Mouse (Mus musculus) urinary bladder, postnatal 10 days (tissue): ENCODE measurements around the gene Tatdn2.

Experiments used
- DNase-seq: peaks from one replicate; pipeline ENCODE4 v3.0.0; 2022; ENCODE audit warnings: low spot score

Gene Tatdn2

DNA sequence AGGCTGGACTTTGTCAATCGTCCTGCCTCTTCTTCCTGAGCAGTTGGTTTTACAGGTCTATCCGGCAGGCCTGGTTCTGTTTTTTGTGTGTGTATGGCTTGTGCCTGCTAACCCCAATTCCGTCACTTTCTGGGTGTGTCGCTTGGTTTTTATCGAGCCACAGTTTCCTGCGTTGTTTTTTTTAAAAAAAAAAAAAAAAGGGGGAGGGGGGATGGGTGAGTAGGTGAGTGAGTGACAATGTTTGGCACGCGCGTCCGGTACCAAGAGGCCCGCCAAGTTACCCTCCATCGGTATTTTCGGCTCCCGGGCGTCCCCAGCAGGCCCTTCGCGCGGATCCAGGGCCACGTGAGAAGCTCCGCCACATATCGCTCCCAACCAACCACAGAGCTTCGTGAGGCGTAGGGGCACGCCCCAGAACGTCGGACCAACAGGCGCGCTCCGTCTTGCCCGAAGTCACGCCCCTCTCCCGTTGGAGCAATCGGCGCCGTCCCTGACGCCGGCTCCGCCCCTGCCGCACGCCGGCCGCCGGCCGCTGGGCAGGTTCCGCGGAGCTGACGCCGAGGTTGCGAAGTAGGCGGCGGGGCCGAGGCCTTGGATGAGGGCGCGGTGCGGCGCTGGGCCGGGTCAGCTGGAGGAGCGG lies at the start of gene Tatdn2:
Gene Tatdn2, plus strand, starts transcription at position 469 of the 640 bp plus-strand sequence.
- peak; percentile 80 for DNase-seq

DNA sequence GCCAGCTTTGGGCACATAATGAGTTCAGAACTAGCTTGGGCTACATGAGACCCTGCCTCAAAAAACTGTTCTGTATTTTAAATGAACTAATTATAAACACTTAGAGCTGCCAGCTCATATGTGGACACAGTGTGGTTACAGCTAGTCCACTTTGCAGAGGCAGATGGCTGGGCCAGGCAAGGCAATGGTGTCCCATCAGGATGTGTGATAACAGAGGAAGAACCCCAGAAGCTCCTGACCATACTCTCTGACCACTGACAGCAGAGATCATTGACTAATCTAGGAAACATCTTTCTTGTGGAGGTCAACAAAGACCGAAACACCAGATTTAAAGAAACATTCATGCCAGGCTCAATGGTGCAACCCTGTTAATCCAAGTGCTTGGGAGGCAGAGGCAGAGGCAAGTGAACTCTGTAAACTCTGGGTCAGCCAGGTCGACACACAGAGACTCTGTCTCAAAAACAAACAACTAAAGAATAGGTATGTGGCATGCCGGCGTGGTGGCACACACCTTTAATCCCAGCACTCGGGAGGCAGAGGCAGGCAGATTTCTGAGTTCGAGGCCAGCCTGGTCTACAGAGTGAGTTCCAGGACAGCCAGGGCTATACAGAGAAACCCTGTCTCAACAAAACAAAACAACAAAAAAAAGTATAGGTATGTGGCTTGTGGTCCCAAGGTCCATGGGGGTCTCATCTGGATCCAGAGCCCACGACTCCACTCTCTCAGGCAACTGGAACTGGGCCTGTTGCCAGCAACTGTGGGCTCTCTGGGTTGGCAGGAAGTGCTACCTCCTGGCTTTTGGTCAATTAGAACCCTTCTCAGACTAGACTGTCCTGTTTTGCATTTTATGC lies 47.3 kb upstream of the Tatdn2 start:
- no peak for DNase-seq

DNA sequence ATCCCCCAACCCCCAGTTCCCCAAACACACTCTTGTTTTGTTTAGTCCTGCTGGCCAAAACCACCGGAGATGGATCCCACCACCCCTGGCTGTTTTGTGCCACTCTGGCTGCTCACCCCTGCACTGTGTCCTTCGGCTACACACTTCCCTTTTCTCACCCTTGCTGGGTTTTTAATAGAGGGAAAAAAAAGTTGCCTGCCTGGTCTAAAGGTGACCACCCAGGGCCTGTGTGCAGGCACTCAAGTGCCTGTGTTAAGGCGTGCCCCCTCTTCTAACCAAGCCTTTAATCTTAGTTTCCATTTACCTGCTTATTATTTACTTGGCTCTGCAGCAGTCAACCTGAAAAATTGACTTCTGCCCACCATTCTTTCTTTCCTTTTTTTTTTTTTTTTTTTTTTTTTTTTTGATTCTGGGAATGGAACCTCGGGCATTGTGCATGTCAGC lies 46.6 kb upstream of the Tatdn2 start:
- DNase-seq: no peak

DNA sequence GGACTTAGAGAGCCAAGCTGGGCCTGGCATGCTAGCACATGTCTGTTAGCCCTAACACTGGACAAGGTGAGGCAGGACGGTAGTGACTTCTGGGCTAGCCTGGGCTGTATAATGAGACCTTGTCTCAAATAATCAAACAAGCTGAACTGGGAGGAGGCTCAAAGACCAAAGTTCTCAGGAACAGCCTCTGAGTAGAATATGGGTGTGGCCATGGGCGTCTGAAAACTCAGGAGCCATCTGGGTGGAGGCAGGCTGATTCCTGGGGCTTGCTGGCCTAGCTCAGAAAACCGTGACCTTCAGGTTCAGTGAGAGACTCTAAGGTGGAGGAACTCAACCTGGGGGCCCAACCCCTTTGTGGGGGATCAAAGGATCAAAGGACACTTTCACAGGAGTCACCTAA lies 45.2 kb upstream of the Tatdn2 start:
- no peak for DNase-seq

DNA sequence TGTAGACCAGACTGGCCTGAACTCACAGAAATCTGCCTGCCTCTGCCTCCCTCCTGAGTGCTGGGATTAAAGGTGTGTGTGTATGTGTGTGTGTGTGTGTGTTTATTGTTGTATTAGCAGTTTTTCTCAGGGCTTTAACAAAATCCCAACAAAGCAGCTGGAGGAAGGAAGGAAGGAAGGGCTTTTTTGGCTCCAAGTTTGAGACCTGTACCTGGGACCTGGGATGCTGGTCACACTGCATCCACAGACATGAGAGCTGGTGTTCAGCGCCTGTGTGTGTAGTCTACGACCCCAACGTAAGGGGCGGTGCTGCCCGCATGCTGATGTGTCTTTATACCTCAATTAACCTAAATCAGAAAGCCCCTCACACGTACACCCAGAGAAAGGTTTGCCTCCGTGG lies 43.3 kb upstream of the Tatdn2 start:
- DNase-seq: no peak

DNA sequence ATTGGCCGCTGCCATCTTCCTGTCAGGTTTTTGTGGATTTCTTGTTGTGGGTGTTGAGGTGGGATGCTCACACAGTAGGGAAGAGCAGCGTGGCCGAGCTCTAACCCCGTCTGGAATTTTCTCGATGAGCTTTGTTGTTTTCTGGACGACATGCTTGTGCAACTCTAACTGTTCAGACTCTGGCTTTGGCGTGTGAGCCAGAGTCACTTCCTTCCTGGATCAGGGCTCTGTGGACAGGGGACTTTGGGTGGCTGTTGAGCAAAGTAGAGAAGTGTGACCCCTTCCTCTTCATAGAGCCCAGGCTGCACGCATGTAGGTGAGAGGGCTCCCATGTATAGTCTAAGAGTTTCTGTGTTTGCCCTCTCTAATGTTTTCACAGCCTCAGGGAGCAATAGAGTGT lies 42.7 kb upstream of the Tatdn2 start:
- no peak for DNase-seq

DNA sequence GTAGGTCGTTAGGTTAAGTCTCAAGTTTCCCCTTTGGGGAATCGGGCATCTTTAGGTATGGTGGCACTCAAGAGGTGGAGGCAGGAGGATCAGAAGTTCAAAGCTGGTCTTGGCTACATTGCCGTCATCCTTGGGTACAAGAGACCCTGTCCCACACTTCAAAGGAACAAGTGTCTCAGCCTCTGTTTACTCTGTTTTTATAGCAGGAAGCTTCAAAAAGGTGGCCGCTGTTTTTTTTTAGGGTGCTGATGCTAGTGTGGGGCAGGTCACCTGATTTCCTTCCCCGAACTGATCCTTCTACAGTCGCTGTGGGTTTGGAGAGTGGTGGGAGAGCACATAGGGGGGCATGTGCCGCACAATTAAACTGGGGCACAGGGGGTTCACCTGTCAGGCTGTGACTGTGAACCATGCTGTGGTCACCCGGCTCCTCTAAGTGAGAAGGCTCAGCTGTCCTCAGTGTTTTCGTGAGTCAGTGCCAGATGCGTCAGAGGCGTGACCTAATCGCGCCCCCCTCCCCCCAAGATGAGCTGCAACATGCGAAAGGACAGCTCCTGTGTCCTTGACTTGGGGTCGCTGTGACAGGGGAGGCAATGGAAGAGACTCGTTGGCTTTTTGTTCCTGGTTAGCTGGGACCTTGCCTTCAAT lies 42.0 kb upstream of the Tatdn2 start:
- no peak for DNase-seq

DNA sequence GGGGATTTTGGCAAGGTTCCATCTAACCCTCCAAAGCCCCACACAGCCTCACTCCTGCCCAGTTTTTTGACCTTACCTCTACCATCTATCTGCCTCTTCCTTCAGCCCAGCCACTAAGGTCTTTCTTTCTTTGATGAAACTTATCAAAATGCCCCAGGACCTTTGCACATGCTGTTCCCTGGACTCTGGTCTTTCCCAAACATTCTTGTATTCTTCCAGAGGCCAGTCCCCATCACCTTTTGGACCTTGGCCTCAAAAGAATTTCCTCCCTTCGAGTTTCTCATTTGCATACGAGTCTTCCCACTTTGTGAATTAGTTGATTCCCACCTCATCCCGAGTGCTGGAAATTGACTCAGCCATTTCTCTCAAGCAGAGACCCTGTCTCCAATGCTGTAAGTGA lies 41.4 kb upstream of the Tatdn2 start:
- no peak for DNase-seq

DNA sequence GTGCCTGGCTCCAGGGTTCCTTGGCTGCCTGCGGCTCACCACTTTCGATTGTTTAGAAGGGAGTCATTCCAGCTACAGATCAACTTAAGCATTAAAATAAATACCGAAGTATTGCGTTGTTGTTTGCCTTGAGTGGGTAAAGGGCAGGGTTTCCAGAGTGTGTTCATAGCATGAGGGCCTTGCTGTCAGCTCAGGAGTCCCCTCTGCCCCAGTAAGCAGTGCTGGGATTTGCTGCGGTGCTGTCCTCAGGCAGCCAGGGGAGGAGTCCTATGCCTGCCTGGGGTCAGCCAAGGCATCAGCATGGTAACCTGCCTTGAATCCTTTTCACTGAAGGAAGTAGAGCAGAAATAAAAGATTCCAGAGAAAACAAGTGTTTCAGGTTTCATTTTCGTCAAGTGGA lies 40.0 kb upstream of the Tatdn2 start:
- DNase-seq: no peak

DNA sequence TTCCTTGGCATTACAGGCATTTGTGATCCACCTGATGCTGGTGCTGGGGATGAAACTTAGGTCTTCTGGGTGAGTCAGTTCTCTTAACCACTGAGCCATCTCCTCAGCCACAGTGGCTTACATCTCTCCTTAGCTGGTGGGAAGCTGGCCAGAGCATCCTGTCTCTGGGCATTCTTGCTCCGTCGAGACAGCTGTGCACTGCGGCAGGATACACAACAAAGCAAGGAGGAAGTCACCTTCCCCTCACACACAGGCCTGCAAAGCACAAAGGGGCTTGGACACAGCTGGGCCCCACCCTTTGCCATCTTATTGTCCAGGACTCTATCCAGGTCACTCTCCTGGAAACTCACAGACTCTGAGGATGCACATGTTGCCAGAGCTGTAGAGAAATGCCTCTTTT lies 38.6 kb upstream of the Tatdn2 start:
- no peak for DNase-seq

DNA sequence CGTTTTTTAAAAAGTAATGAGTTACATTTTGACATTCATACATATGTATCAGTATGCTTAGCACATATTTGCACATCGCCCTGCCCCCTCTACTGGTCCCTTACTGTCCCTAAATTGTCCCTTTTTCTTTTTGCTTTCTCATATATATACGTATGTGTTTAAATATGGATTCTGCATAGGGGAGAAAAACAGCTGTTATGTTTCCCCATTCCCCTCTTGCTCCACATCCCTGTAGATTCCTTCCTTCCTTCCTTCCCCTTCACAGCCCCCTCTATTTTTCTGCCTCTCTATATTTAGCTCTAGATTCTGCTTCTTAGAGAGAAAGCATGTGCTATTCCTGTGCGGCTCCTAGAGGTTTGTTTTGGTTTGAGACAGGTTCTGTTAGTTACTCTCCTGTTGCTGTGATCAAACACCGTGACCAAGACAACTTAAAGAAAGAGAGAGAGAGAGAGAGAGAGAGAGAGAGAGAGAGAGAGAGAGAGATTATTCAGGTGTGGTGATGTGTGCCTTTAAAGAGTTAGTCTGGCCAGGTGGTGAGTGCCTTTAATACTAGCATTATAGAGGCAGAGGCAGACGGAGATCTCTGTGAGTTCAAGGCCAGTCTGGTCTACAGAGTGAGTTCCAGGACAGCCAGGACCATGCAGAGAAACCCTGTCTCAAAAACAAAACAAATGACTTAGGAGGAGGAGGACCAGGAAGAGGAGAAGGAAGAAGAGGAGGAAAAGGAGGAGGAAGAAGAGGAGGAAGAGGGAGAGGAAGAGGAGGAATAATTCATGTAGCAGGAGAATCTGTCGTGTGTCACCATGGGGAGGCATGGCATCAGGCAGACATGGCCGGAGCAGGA lies 37.0 kb upstream of the Tatdn2 start:
- no peak for DNase-seq

DNA sequence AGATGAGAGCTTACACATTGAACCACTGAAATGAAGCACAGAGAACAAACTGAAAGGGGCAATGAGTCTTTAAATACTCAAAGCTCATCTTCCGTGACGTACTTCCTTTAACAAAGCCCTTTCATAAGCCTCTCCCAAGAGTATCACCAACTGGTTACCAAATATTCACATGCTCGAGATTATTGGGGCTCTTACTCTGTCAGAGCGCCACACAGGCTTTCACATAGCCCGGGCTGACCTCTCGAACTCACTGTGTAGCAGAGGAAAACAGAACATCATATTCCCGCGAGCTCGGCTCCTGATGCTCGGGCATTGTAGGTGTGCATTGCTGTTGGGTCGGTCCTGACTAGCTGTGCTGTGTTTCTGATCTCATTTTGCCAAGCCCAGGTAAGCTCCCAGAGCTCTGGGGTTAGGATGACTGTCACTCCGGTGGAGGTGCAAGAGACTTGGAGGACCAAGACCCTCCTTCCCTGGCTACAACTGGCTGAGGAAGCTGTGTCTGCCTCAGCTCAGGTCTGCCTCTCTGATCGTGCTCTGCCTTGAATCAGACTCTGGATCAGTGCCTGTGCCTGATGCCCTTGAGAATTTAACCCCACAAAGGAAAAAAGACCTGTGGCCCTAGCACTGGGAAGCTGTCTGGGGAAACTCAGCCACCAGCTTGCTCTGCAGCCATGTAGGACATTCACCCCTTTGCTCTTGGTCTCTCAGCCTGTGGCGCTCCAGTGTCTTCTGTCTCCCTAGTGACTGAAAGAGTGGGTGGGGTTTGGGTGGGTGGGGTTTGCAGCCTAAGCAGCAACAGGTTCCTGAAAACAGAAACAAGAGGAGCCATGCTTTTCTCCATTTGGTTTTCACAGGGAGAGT lies 36.1 kb upstream of the Tatdn2 start:
- no peak for DNase-seq

DNA sequence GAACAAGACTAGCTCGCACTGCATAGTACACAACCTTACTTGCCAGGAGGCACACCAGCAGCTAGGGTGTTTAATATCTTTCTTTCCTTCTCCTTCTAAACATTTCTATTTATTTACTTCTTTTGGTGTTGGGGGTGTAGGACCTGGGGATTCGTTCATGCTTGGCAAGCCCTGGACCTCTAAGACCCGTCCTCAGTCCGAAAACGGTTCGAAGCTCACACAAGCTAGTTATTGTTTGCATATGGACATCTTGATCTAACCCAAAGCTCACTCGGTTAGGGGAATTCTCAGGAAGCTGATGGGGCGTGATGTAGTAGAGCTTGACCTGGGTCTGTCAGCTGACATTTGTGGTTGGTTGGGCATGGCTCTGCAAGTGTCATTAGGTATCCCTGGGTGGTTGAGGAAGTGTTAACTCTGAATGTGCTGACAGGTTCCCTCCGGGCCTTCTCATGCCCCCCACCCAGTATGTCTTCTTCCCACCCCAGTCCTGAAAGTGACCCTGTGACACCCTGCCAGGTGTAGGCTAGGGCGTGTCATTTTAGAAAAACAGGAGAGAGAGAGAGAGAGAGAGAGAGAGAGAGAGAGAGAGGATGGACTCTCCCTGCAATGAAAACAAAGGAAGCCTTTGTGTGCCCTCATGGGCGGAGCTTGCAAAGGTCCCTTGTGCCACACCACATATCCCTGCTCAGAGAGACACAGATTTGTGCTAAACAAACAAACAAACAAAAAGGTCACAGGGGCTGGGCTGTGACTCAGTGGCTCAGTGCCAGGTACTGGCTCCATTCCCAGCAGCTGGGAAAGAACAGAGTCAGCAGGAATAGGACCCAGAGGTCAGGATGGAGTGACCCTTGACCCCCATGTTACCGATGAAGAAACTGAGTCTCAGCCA lies 35.3 kb upstream of the Tatdn2 start:
- DNase-seq: no peak

DNA sequence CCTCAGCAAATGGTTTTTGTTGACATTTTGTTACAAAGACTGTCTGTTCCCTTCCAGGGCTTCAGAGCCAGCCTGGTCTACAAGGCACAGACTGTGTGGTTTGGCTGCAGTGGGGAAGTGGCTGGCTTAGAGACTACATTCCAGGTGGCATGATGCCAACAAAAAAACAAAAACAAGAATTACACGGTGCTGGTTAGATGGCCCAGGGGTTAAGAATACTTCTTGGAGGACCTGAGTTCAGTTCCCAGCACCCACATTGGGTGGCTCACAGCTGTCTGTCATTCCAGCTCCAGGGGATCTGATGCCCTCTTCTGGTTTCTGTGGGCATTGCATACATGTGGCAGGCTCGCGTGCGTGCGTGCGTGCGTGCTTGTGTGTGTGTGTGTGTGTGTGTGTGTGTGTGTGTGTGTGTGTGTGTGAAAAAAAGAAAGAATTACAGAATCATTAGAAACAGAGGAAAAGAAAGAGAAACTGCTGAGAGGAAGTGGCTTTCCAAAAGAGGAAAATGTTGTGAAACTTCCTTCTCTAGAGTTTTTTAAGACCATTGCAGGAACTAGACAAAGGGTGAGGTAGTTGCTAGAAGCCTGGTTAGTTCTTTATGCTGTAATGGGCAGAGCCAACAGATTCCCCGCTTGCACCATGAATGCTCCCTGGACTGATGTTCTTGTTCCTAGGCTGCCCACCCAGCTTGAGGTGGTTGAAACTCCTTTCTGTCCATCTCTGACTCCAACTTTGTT lies 33.7 kb upstream of the Tatdn2 start:
- DNase-seq: no peak

DNA sequence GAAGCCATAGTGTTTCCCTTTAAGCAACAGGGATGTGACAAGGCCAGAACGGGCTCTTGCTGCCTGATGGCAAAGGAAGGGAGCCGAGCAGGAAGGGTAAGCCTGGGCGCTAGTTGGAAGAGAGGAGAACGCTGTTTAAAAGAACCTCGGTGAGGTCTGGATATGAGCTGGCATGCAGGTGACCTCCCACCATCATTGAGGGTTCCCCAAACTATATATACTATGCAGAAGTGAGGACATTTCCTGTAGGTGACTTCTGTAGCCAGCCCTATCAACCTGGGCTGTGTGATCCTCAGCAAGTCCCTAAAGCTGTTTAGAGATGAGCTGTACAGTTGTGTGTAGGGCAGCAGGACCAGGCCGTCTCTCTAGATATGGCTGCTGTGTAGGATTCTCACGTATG lies 32.5 kb upstream of the Tatdn2 start:
- no peak for DNase-seq

DNA sequence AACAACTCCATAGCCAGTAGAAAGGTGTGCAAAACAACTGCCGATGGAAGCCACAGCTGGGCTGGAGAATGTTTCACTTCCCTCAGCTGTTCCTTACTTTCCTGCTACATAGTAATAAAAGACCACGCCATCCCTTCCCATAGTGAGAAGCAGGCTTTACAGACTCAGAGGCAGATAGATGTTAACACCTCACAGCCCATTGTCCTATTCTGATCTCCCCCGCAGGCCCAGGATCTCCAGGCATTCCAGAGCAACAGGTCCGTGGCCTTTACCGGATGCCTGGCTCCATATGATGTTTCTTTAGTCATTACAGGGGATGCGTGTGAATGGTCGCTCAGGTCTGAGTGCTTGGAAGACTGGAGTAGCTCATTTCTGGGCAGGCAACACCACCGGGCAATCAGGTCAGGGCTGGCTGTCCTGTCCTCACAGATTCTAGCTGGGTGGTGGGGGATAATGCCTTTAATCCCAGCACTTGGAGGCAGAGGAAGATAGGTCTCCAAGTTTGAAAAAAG lies 29.2 kb upstream of the Tatdn2 start:
- no peak for DNase-seq

DNA sequence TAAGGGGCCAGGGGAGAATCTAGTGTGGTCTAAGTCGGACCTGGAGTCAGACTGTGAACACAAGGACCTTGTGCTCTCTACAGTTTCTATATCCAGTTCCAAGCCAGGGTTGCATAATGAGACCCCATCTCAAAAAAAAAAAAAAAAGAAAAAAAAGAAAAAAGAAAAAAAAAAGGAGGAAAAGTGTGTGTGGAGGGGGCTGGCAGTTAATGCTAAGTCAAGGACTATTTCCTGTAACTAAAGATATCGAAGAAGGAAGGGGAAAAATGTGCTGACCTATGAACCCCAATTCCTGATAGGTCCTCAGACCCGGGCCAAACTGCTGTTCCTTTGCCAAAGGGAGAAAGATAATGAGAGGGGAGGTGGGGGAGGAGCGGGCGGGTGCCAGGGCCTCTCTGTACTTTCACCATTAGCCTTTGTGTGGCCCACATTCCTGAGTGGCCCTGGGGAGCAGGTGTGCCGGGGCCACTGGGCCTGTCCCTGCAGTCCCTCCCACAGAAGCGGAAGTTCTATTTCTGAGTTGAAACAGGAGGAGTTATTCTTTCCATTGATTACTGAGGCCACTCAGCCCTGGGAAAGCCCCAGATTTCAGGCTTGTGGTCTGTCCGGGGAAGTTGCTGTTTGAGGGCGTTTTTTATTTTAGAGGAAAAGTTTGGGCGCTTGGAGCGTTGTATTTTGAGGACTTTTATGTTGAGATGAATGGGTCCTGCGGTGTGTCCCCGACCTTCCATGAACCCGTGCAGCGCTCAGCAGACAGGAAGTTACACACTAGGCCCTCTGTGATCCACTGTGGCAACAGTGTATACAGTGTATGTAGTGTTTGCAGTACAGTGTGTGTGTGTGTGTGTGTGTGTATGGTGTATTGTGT lies 28.3 kb upstream of the Tatdn2 start:
- no peak for DNase-seq

DNA sequence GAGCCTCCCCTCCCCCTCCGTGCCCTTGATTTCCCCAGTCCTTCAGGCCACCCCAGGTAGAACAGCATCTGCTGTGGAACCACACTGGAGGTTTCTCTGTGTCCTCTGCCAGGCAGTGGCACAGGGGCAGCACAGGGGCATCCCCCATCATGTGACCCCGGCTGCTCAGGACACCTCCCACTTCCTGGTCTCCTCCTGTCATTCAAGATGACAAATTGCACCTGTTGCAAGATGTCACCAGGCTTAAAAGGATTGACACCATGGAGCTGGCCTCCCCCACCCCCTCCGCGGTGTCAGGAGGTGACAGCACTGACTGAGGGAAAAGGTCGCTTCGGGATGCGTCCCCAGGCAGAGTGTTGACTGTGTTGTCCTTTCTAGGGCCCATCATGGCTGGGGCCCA lies 27.0 kb upstream of the Tatdn2 start:
- no peak for DNase-seq
